Mouse (Mus musculus) layer of hippocampus, postnatal 25 days (tissue): Measurements from ENCODE around the gene Cpm. TPM values are rescaled to one million over a fixed set of nuclear protein-coding genes. Genes with fewer than 3 reads are reported as not detected.
"Not testable (repeated sequence)": the region's sequence is repeated elsewhere in the genome, so short reads cannot be mapped to it uniquely, and the experiment has no call there.

Source experiments
- DNase-seq, 2 experiments: peaks; one replicate each; pipeline ENCODE4 v3.0.0; 2022; ENCODE audit warnings: mixed read lengths in 2 of 2, low spot score in 1 of 2; ENCODE audit errors: extremely low spot score in 1 of 2
- total RNA-seq, 2 experiments: library from RNA; stranded (reverse); gene quantifications; 2 replicates each; pipeline ENCODE4 v1.2.3; 2021

Gene Cpm
- 10 to 100 TPM in 1 of 2 experiments, 1 to 10 TPM in 1; 8.5 to 11.4 TPM for total RNA-seq

- DNase-seq: peak; percentile 36 to 43
These were observed at the start of gene Cpm for GRCm38 (mm10) chr10:117629169-117629971. Gene Cpm, plus strand, starts transcription at chr10:117629500.

- no peak for DNase-seq
These were observed 49.5 kb upstream of the Cpm start for GRCm38 (mm10) chr10:117579771-117580284.

GRCm38 (mm10) chr10:117580405-117580804, 48.9 kb upstream of the Cpm start:
- no peak for DNase-seq

GRCm38 (mm10) chr10:117581007-117581752, 48.1 kb upstream of the Cpm start:
- no peak for DNase-seq

- no peak for DNase-seq
These were observed 47.6 kb upstream of the Cpm start for GRCm38 (mm10) chr10:117581753-117582062.

GRCm38 (mm10) chr10:117583155-117584061, 45.9 kb upstream of the Cpm start:
- DNase-seq: no peak

GRCm38 (mm10) chr10:117584102-117584501, 45.2 kb upstream of the Cpm start:
- DNase-seq: no peak

- no peak for DNase-seq
These were observed 44.5 kb upstream of the Cpm start for GRCm38 (mm10) chr10:117584566-117585515.

- no peak for DNase-seq
These were observed 43.5 kb upstream of the Cpm start for GRCm38 (mm10) chr10:117585600-117586299.

- DNase-seq: no peak
These were observed 42.4 kb upstream of the Cpm start for GRCm38 (mm10) chr10:117586859-117587258.

GRCm38 (mm10) chr10:117587335-117587734, 42.0 kb upstream of the Cpm start:
- no peak for DNase-seq

GRCm38 (mm10) chr10:117588416-117589143, 40.7 kb upstream of the Cpm start:
- not testable (repeated sequence) for DNase-seq

GRCm38 (mm10) chr10:117589144-117589940, 40.0 kb upstream of the Cpm start:
- DNase-seq: no peak

- no peak for DNase-seq
These were observed 38.7 kb upstream of the Cpm start for GRCm38 (mm10) chr10:117590331-117591301.

GRCm38 (mm10) chr10:117591766-117592165, 37.5 kb upstream of the Cpm start:
- DNase-seq: no peak
